Mouse (Mus musculus) intestine, embryonic 16.5 days (tissue): ENCODE results near the gene Hivep2. TPM values are rescaled to one million over a fixed set of nuclear protein-coding genes. Genes with fewer than 3 reads are reported as not detected.

ENCODE experiments used
- ATAC-seq: fragments of 200-750 bp; cut with Nextera tagmentation; 2 replicates; pipeline ENCODE4 v1.8.0; 2017; ENCODE audit warnings: moderate TSS enrichment, moderate library complexity
- H3K27ac ChIP-seq: fragments of 300-500 bp; sonication (generic); 2 replicates; pipeline ENCODE4 v1.5.1; 2014; ENCODE audit warnings: mild to moderate bottlenecking, low read length
- H3K27me3 ChIP-seq: fragments of 300-500 bp; sonication (generic); replicated peaks from 2 replicates; pipeline ENCODE4 v1.6.1; 2014; ENCODE audit warnings: low read length, control low read depth, mixed read lengths; ENCODE audit not compliant: control insufficient read depth, insufficient read depth
- H3K36me3 ChIP-seq: fragments of 300-500 bp; sonication (generic); 2 replicates; pipeline ENCODE4 v1.6.1; 2014; ENCODE audit warnings: low read length, control low read depth; ENCODE audit not compliant: control insufficient read depth, insufficient read depth
- H3K4me1 ChIP-seq: fragments of 300-500 bp; sonication (generic); 2 replicates; pipeline ENCODE4 v1.6.1; 2014; ENCODE audit warnings: low read length, control low read depth, mixed read lengths; ENCODE audit not compliant: control insufficient read depth, insufficient read depth
- H3K4me2 ChIP-seq: fragments of 300-500 bp; sonication (generic); 2 replicates; pipeline ENCODE4 v1.6.1; 2014; ENCODE audit warnings: low read depth, low read length, control low read depth
- H3K4me3 ChIP-seq: fragments of 300-500 bp; sonication (generic); 2 replicates; pipeline ENCODE4 v1.5.1; 2014; ENCODE audit warnings: mild to moderate bottlenecking, low read length
- H3K9ac ChIP-seq: fragments of 300-500 bp; sonication (generic); 2 replicates; pipeline ENCODE4 v1.6.1; 2014; ENCODE audit warnings: low read depth, low read length
- H3K9me3 ChIP-seq: fragments of 300-500 bp; sonication (generic); 2 replicates; pipeline ENCODE4 v1.6.1; 2016; ENCODE audit warnings: low read length, control low read depth; ENCODE audit not compliant: control insufficient read depth
- WGBS: fragments of 180-500 bp; shearing (Covaris S2); extraction: QIAGEN DNeasy Blood & Tissue Kit; methylation state at CpG from one replicate; pipeline ENCODE4 v1.1.7; 2014; 5-methylcytosine and 5-hydroxymethylcytosine counted together
- polyA plus RNA-seq: library from polyadenylated mRNA; unstranded; fragments of >200 nt; fragmentation: Nextera tagmentation; extraction: Ambion mirVana; gene quantifications from 2 replicates; pipeline ENCODE4 v1.2.1, GENCODE M21; 2015

Gene Hivep2
- polyA plus RNA-seq, 1 experiment from 2014 or later: 3.4 TPM

- H3K9me3 ChIP-seq: no peaks in the 10 kb centered on the region
- no peaks in the 10 kb centered on the region for H3K27me3 ChIP-seq
- H3K27ac ChIP-seq: no peak overlapping the region
- peaks cover 12% of the 10 kb centered on the region; the same call in 1 of the 2 replicates for H3K4me1 ChIP-seq
- no peak overlapping the region for H3K9ac ChIP-seq
- no peak overlapping the region for H3K4me3 ChIP-seq
- 90% methylated on average over 11 of the region's 11 CpGs for WGBS
- no peak overlapping the region for H3K4me2 ChIP-seq
- no peak for ATAC-seq
- H3K36me3 ChIP-seq: no peaks in the 10 kb centered on the region
Observed at GRCm38 (mm10) chr10:14057841-14058605, 92.1 kb downstream of the Hivep2 start.

GRCm38 (mm10) chr10:14058742-14059141 lies 92.9 kb downstream of the Hivep2 start:
- WGBS: 69% methylated on average over 2 of the region's 2 CpGs
- H3K9ac ChIP-seq: no peak overlapping the region
- ATAC-seq: no peak

GRCm38 (mm10) chr10:14059581-14059980 lies 93.7 kb downstream of the Hivep2 start:
- H3K4me3 ChIP-seq: no peak overlapping the region
- H3K9ac ChIP-seq: no peak overlapping the region
- H3K4me1 ChIP-seq: peaks cover 12% of the 10 kb centered on the region; the same call in 1 of the 2 replicates
- H3K4me2 ChIP-seq: no peak overlapping the region
- no peak for ATAC-seq
- H3K27ac ChIP-seq: no peak overlapping the region
- H3K36me3 ChIP-seq: no peaks in the 10 kb centered on the region
- no peaks in the 10 kb centered on the region for H3K27me3 ChIP-seq
- WGBS: 79% methylated on average over 2 of the region's 2 CpGs
- H3K9me3 ChIP-seq: no peaks in the 10 kb centered on the region

More at GRCm38 (mm10) chr10:14058742-14059141, 92.9 kb downstream of the Hivep2 start:
- Histone ChIP-seq H3K27ac (no peak overlapping the region), H3K27me3 (no peaks in the 10 kb centered on the region), H3K4me2 (no peak overlapping the region), H3K36me3 (no peaks in the 10 kb centered on the region), H3K9me3 (no peaks in the 10 kb centered on the region), H3K4me3 (no peak overlapping the region), H3K4me1 (peaks cover 12% of the 10 kb centered on the region; the same call in 1 of the 2 replicates)

GRCm38 (mm10) chr10:14060302-14060701 lies 94.4 kb downstream of the Hivep2 start:
- no peak for ATAC-seq

GRCm38 (mm10) chr10:14063226-14063625 lies 97.4 kb downstream of the Hivep2 start:
- H3K4me2 ChIP-seq: no peak overlapping the region
- no peaks in the 10 kb centered on the region for H3K27me3 ChIP-seq
- H3K4me1 ChIP-seq: no peaks in the 10 kb centered on the region
- WGBS: 91% methylated on average over 4 of the region's 4 CpGs
- no peak overlapping the region for H3K4me3 ChIP-seq
- no peak for ATAC-seq
- no peaks in the 10 kb centered on the region for H3K36me3 ChIP-seq
- H3K27ac ChIP-seq: no peak overlapping the region
- no peak overlapping the region for H3K9ac ChIP-seq
- no peaks in the 10 kb centered on the region for H3K9me3 ChIP-seq

More at GRCm38 (mm10) chr10:14060302-14060701, 94.4 kb downstream of the Hivep2 start:
- no peak overlapping the region for H3K4me3 ChIP-seq
- H3K9ac ChIP-seq: no peak overlapping the region
- no peak overlapping the region for H3K4me2 ChIP-seq
- H3K27ac ChIP-seq: no peak overlapping the region
- H3K27me3 ChIP-seq: no peaks in the 10 kb centered on the region
- peaks cover 12% of the 10 kb centered on the region; the same call in 1 of the 2 replicates for H3K4me1 ChIP-seq
- H3K9me3 ChIP-seq: no peaks in the 10 kb centered on the region
- H3K36me3 ChIP-seq: no peaks in the 10 kb centered on the region
- WGBS: 65% methylated on average over 2 of the region's 2 CpGs

GRCm38 (mm10) chr10:14064759-14065395 lies 99.0 kb downstream of the Hivep2 start:
- H3K9me3 ChIP-seq: no peaks in the 10 kb centered on the region
- H3K9ac ChIP-seq: no peak overlapping the region
- H3K27ac ChIP-seq: no peak overlapping the region
- ATAC-seq: no peak
- H3K36me3 ChIP-seq: no peaks in the 10 kb centered on the region
- no peaks in the 10 kb centered on the region for H3K27me3 ChIP-seq
- WGBS: 79% methylated on average over 15 of the region's 15 CpGs
- H3K4me3 ChIP-seq: no peak overlapping the region
- no peak overlapping the region for H3K4me2 ChIP-seq
- H3K4me1 ChIP-seq: no peaks in the 10 kb centered on the region

- H3K4me2 ChIP-seq: no peak overlapping the region
- H3K9me3 ChIP-seq: no peaks in the 10 kb centered on the region
- H3K9ac ChIP-seq: no peak overlapping the region
- H3K27me3 ChIP-seq: no peaks in the 10 kb centered on the region
- 85% methylated on average over 4 of the region's 4 CpGs for WGBS
- no peak for ATAC-seq
- H3K27ac ChIP-seq: no peak overlapping the region
- H3K4me3 ChIP-seq: no peak overlapping the region
- H3K4me1 ChIP-seq: no peaks in the 10 kb centered on the region
- H3K36me3 ChIP-seq: no peaks in the 10 kb centered on the region
Observed at GRCm38 (mm10) chr10:14067802-14068201, 101.9 kb downstream of the Hivep2 start.

GRCm38 (mm10) chr10:14070498-14071079 lies 104.7 kb downstream of the Hivep2 start:
- H3K9ac ChIP-seq: no peak overlapping the region
- H3K27ac ChIP-seq: no peak overlapping the region
- no peaks in the 10 kb centered on the region for H3K36me3 ChIP-seq
- H3K9me3 ChIP-seq: no peaks in the 10 kb centered on the region
- ATAC-seq: peak; percentile 59
- H3K4me2 ChIP-seq: no peak overlapping the region
- 62% methylated on average over 5 of the region's 5 CpGs for WGBS
- H3K4me3 ChIP-seq: no peak overlapping the region
- no peaks in the 10 kb centered on the region for H3K27me3 ChIP-seq
- no peaks in the 10 kb centered on the region for H3K4me1 ChIP-seq

- 85% methylated on average over 3 of the region's 3 CpGs for WGBS
- Histone ChIP-seq H3K36me3 (no peaks in the 10 kb centered on the region), H3K9ac (no peak overlapping the region), H3K27ac (no peak overlapping the region), H3K4me2 (no peak overlapping the region), H3K9me3 (no peaks in the 10 kb centered on the region), H3K4me1 (no peaks in the 10 kb centered on the region), H3K4me3 (no peak overlapping the region), H3K27me3 (no peaks in the 10 kb centered on the region)
- no peak for ATAC-seq
Observed at GRCm38 (mm10) chr10:14072504-14072903, 106.6 kb downstream of the Hivep2 start.
